Mouse (Mus musculus) spleen, adult 2 months (tissue): Measurements from ENCODE around the gene Egfr.

Experiments used
- CTCF ChIP-seq: fragments of 200-500 bp; IDR thresholded peaks from 2 replicates; pipeline ENCODE4 v1.5.1; 2011; ENCODE audit warnings: mild to moderate bottlenecking, inconsistent platforms; ENCODE audit not compliant: insufficient read depth, insufficient read length, insufficient replicate concordance; ENCODE audit errors: extremely low read depth
- POLR2A ChIP-seq: fragments of 200-500 bp; IDR thresholded peaks from 2 replicates; pipeline ENCODE4 v1.6.1; 2011; ENCODE audit warnings: low read depth, low read length, inconsistent platforms

DNA sequence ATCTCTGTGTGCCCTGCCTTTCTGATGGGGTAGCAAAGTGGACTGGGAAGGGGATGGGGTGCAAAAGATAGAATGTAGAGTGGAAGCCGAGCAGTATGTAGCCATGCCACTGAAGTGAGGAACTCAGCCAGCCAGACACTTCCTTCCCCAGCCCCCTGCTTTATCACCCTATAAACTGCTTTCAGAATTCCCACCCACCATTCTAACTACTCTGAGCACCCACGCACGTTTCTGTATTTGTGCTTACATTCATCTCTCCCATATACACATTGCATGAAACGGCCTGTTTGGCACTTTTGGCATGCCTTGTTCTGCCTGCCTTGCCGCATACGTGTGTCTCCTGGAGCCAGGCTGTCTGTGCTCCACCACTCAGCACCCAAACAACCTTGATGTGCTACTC is 109.0 kb downstream of the Egfr start:
- no peak for TF ChIP-seq POLR2A
- TF ChIP-seq CTCF: no peak
